Mouse (Mus musculus) liver, embryonic 11.5 days (tissue): Measurements from ENCODE around the gene Umps. TPM values are rescaled to one million over a fixed set of nuclear protein-coding genes. Genes with fewer than 3 reads are reported as not detected.
A peak's percentile ranks its signal among the peaks of the same experiment; 100 is the strongest.

ENCODE experiments used
- ATAC-seq: fragments of 200-750 bp; cut with Nextera tagmentation; replicated peaks from 2 replicates; pipeline ENCODE4 v1.8.0; 2017; ENCODE audit warnings: moderate number of reproducible peaks, mild to moderate bottlenecking, moderate TSS enrichment, moderate library complexity; ENCODE audit not compliant: low FRiP score
- DNase-seq: peaks from one replicate; pipeline ENCODE4 v3.0.0-alpha.2; 2017; ENCODE audit warnings: low spot score
- H3K27ac ChIP-seq: fragments of 300-500 bp; sonication (generic); 2 replicates; pipeline ENCODE4 v1.5.1; 2014; ENCODE audit warnings: mild to moderate bottlenecking, low read depth, low read length, control low read depth
- H3K27me3 ChIP-seq: fragments of 300-500 bp; sonication (generic); replicated peaks from 2 replicates; pipeline ENCODE4 v1.6.1; 2014; ENCODE audit warnings: low read length, mixed read lengths; ENCODE audit not compliant: control insufficient read depth, insufficient read depth
- H3K36me3 ChIP-seq: fragments of 300-500 bp; sonication (generic); 2 replicates; pipeline ENCODE4 v1.6.1; 2014; ENCODE audit warnings: mild to moderate bottlenecking, low read length, moderate library complexity, mixed read lengths; ENCODE audit not compliant: control insufficient read depth, insufficient read depth
- H3K4me1 ChIP-seq: fragments of 300-500 bp; sonication (generic); replicated peaks from 2 replicates; pipeline ENCODE4 v1.6.1; 2014; ENCODE audit warnings: low read length, mixed read lengths; ENCODE audit not compliant: control insufficient read depth, insufficient read depth
- H3K4me2 ChIP-seq: fragments of 300-500 bp; sonication (generic); 2 replicates; pipeline ENCODE4 v1.6.1; 2014; ENCODE audit warnings: mild to moderate bottlenecking, control low read depth, moderate library complexity
- H3K4me3 ChIP-seq: fragments of 300-500 bp; sonication (generic); 2 replicates; pipeline ENCODE4 v1.5.1; 2014; ENCODE audit warnings: low read depth, low read length, control low read depth
- H3K9ac ChIP-seq: fragments of 300-500 bp; sonication (generic); 2 replicates; pipeline ENCODE4 v1.6.1; 2014; ENCODE audit warnings: low read depth, low read length, control low read depth
- H3K9me3 ChIP-seq: fragments of 300-500 bp; sonication (generic); 2 replicates; pipeline ENCODE4 v1.6.1; 2016; ENCODE audit warnings: low read length, inconsistent platforms, mixed read lengths; ENCODE audit not compliant: control insufficient read depth
- WGBS: fragments of 180-500 bp; shearing (Covaris S2); extraction: QIAGEN DNeasy Blood & Tissue Kit; methylation state at CpG from one replicate; pipeline ENCODE4 v1.1.7; 2014; 5-methylcytosine and 5-hydroxymethylcytosine counted together
- polyA plus RNA-seq: library from polyadenylated mRNA; unstranded; fragments of >200 nt; fragmentation: Nextera tagmentation; extraction: Ambion mirVana; gene quantifications from 2 replicates; pipeline ENCODE4 v1.2.1, GENCODE M21; 2014

Gene Umps
- polyA plus RNA-seq, 1 experiment from 2014 or later = 104 TPM

DNA sequence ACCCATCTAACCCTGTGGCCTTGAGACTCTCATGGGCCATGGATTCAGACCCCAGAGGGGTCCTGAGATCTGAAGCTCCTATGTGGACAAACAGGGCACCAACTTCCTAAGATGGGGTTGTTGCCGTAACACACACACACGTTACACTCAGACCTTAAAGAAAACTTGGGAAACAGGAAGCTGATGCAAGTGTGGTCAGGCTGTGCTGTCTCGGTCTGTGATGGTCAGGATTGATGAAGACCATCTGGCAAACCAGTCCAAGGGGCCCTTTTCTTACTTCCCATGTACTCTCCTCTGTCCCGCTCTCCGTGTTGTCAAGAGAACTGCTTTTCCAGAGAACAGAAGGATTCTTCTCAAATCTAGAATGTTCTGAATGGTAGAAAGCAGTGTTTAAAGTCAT is 45.3 kb downstream of the Umps start:
- 43% methylated on average over 5 of the region's 5 CpGs for WGBS
- Histone ChIP-seq H3K27ac (0 out of 2 replicates have a peak overlapping the region, but pooled peaks have one; percentile 9), H3K9me3 (no peaks in the 10 kb centered on the region), H3K4me2 (no peak overlapping the region), H3K4me3 (no peak overlapping the region), H3K27me3 (no peaks in the 10 kb centered on the region), H3K4me1 (peaks cover 31% of the 10 kb centered on the region), H3K36me3 (peaks cover 5% of the 10 kb centered on the region; the same call in 1 of the 2 replicates), H3K9ac (no peak overlapping the region)
- no peak for ATAC-seq
- no peak for DNase-seq

DNA sequence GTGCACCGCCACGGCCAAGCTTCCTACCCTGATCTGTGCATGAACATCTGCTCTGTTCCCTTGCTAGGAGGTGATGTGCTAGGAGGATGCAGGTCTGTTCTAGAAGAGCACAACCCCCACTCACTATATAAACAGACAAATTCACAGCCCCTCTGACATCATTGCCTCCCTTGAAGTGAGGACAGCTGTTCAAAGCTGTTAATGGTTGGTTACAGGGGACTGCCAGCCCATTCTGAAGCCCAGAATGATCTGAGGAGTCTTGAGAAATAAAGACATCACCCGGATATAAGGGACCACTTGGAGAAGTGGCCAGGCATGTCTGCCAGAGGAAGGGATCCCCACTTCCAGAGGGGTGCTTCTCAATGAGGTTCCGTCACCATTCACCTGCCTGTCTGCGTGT is 48.9 kb downstream of the Umps start:
- Histone ChIP-seq H3K9ac (no peak overlapping the region), H3K9me3 (no peaks in the 10 kb centered on the region), H3K27me3 (no peaks in the 10 kb centered on the region), H3K36me3 (peaks cover 5% of the 10 kb centered on the region; the same call in 1 of the 2 replicates), H3K27ac (no peak overlapping the region), H3K4me1 (peaks cover 24% of the 10 kb centered on the region), H3K4me2 (no peak overlapping the region), H3K4me3 (no peak overlapping the region)
- DNase-seq (no peak), ATAC-seq (no peak)
- 78% methylated on average over 5 of the region's 5 CpGs for WGBS

DNA sequence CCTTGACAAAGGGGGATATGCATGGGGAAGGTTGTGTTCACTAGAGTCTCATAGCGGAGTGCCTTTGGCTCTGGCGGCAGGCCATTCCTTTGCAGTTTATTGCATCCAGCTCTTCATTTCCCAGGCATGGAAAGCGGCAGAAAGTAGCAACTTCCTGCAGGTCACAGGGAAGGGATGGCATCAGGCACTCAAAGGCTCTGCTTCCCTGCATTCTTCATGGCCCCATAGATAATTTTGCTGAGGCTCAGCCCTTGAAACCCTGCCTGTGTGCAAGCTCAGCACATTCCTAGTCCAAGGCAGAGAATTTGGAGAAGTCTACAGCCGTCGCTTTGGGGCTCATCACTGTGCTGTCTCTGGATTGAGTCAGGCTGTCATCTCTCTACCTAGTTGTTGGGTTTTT is 49.4 kb downstream of the Umps start:
- H3K9me3 ChIP-seq = no peaks in the 10 kb centered on the region
- H3K4me1 ChIP-seq = peaks cover 19% of the 10 kb centered on the region
- no peak overlapping the region for H3K4me3 ChIP-seq
- ATAC-seq (no peak), DNase-seq (no peak)
- H3K9ac ChIP-seq = no peak overlapping the region
- H3K36me3 ChIP-seq = peaks cover 5% of the 10 kb centered on the region; the same call in 1 of the 2 replicates
- H3K4me2 ChIP-seq = no peak overlapping the region
- 58% methylated on average over 5 of the region's 5 CpGs for WGBS
- no peaks in the 10 kb centered on the region for H3K27me3 ChIP-seq
- H3K27ac ChIP-seq = peak overlapping the region; percentile 8; the same call in 1 of the 2 replicates

DNA sequence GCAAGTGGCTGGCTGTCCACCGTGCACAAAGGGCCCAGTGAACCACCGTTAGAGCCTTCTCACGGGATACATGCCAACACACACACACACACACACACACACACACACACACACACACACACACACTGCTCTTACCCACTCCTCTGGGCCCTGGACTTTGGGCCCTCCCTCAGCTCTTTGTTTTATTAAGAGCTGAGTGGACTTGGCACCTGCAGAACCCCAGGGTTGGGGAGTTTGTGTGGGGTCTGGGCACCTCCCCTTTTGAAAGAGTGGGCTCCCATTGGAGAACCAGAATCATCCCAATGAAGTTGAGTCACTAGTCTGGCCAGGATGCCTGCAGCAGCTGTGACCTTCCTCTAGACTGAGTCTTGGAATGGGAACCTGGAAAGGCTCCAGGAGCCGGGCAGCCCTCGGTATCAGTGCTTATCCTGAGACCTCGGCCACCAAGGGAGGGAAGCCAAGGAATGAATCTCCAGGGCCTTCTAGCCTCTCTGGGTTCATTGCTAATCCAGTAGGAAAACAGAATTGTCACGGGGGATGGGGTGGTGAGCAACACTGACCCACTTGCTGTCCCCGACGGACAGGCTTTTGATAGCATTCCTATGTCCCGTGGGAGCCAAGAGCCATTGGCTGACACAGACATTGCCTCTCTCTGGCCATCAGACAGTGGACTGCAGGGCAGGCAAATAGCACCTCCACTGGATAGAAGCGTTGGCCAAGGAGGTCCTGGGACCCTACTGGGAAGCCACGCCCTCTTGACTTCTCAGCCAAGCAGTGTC is 50.2 kb downstream of the Umps start:
- no peak for DNase-seq
- peaks cover 11% of the 10 kb centered on the region for H3K4me1 ChIP-seq
- ATAC-seq = peak; percentile 22
- peak overlapping the region; percentile 8; the same call in 1 of the 2 replicates for H3K27ac ChIP-seq
- H3K9ac ChIP-seq = no peak overlapping the region
- WGBS = 69% methylated on average over 12 of the region's 12 CpGs
- H3K4me3 ChIP-seq = no peak overlapping the region
- no peaks in the 10 kb centered on the region for H3K9me3 ChIP-seq
- H3K4me2 ChIP-seq = no peak overlapping the region
- H3K36me3 ChIP-seq = peaks cover 5% of the 10 kb centered on the region; the same call in 1 of the 2 replicates
- no peaks in the 10 kb centered on the region for H3K27me3 ChIP-seq

DNA sequence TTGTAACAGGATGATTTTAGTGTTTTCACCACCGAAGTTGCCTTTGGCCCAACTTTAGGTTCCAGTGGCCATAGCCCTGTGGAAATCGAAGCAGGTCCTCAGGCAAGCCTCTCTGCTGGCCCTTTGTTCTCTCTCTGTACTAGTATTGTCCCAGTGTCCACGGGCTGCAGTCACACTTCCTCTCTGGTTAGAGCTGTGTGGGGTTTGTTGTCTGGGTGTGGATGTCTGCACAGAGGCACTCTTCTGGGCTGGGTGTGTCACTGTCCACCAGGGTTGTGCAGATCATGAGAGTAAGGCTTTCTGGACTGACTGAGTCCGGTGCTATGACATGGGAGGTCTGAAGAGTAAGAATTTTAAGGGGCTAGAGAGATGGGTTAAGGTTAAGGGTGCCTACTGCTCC is 51.8 kb downstream of the Umps start:
- Histone ChIP-seq H3K27ac (no peak overlapping the region), H3K36me3 (peaks cover 5% of the 10 kb centered on the region; the same call in 1 of the 2 replicates), H3K4me3 (no peak overlapping the region), H3K27me3 (no peaks in the 10 kb centered on the region), H3K9ac (no peak overlapping the region), H3K4me1 (peaks cover 10% of the 10 kb centered on the region), H3K4me2 (no peak overlapping the region), H3K9me3 (no peaks in the 10 kb centered on the region)
- ATAC-seq (no peak), DNase-seq (no peak)
- WGBS = 65% methylated on average over 4 of the region's 4 CpGs

DNA sequence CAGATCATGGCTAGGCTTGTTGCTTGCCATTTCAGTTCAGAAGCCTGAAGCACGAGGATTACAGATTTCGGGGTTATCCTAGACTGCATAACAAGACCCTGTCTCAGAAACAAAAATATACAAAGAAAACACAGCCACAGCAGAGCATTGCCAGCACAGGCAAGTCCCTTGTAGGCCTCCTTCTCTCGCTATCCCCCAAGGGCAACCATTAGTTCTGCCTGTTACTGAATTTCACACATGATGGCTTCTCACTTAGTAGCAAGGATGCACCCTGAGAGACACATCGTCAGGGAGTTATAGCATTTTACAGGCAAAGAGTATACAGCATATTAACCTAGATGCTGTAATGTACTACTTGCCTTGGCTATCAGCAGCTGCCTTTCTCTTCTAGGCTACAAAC is 58.6 kb downstream of the Umps start:
- Histone ChIP-seq H3K4me1 (no peaks in the 10 kb centered on the region; the same call in 1 of the 2 replicates), H3K36me3 (no peaks in the 10 kb centered on the region), H3K4me2 (no peak overlapping the region), H3K27me3 (no peaks in the 10 kb centered on the region), H3K27ac (no peak overlapping the region), H3K9me3 (no peaks in the 10 kb centered on the region), H3K4me3 (no peak overlapping the region), H3K9ac (no peak overlapping the region)
- no peak for ATAC-seq
- no peak for DNase-seq
- 77% methylated on average over 4 of the region's 4 CpGs for WGBS

Other genes with a start within 250 kb of the Umps start
- gene Muc13, start 173.0 kb downstream of the Umps start, polyA plus RNA-seq = 10.1 and 10.4 TPM in 2 replicates
- gene Itgb5, start 137.4 kb downstream of the Umps start, polyA plus RNA-seq = 24.8 and 25.0 TPM in 2 replicates